Mouse (Mus musculus): ENCODE data around the gene N4bp2.

DNA sequence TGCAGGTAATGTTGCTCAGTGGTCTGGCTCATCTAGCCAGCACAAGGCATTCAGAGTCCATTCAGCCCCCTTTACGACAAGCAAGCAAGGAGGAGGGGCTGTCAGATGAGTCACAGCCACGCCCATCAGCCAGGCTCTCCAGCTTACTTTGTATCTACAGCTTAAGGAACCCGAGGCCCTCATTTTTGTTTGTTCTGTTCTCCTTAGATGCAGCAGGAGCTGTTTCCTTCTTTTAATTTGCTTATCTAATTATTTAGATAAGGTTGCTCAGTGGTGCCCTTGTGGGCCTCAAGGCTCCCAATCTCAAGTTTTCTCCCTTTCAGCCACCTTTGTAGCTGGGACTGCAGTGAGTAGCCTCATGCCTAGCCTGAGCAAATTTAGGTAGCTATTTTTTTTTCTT is 45.0 kb upstream of the N4bp2 start:
- TF ChIP-seq TAL1 (IDR thresholded peaks at IDR 0.05; ENCODE audit: low read length): no peak
- TF ChIP-seq GATA1 (IDR thresholded peaks at IDR 0.05; ENCODE audit: low read length): no peak
